Mouse (Mus musculus) hindbrain, embryonic 15.5 days (tissue): ENCODE data around the gene Nxpe4. TPM values are rescaled to one million over a fixed set of nuclear protein-coding genes. Genes with fewer than 3 reads are reported as not detected.

Experiments used
- ATAC-seq: fragments of 200-750 bp; cut with Nextera tagmentation; 2 replicates; pipeline ENCODE4 v1.8.0; 2017; ENCODE audit warnings: low read depth, moderate number of reproducible peaks, moderate TSS enrichment; ENCODE audit not compliant: low FRiP score
- H3K27ac ChIP-seq: fragments of 300-500 bp; sonication (generic); replicated peaks from 2 replicates; pipeline ENCODE4 v1.5.1; 2015; ENCODE audit warnings: mild to moderate bottlenecking, inconsistent platforms
- H3K27me3 ChIP-seq: fragments of 300-500 bp; sonication (generic); 2 replicates; pipeline ENCODE4 v1.6.1; 2015; ENCODE audit warnings: control low read depth, inconsistent platforms
- H3K36me3 ChIP-seq: fragments of 300-500 bp; sonication (generic); 2 replicates; pipeline ENCODE4 v1.6.1; 2015; ENCODE audit warnings: control low read depth, inconsistent platforms
- H3K4me1 ChIP-seq: fragments of 300-500 bp; sonication (generic); replicated peaks from 2 replicates; pipeline ENCODE4 v1.6.1; 2015; ENCODE audit warnings: control low read depth, inconsistent platforms
- H3K4me2 ChIP-seq: fragments of 300-500 bp; sonication (generic); 2 replicates; pipeline ENCODE4 v1.6.1; 2015; ENCODE audit warnings: moderate library complexity, mild to moderate bottlenecking, inconsistent platforms
- H3K4me3 ChIP-seq: fragments of 300-500 bp; sonication (generic); 2 replicates; pipeline ENCODE4 v1.5.1; 2015; ENCODE audit warnings: mild to moderate bottlenecking, inconsistent platforms
- H3K9ac ChIP-seq: fragments of 300-500 bp; sonication (generic); 2 replicates; pipeline ENCODE4 v1.6.1; 2015; ENCODE audit warnings: inconsistent platforms
- H3K9me3 ChIP-seq: fragments of 300-500 bp; sonication (generic); 2 replicates; pipeline ENCODE4 v1.6.1; 2016; ENCODE audit warnings: control low read depth, inconsistent platforms
- WGBS: fragments of 180-500 bp; shearing (Covaris S2); methylation state at CpG from one replicate; pipeline ENCODE4 v1.1.7; 2015; 5-methylcytosine and 5-hydroxymethylcytosine counted together
- polyA plus RNA-seq: library from polyadenylated mRNA; unstranded; fragments of >200 nt; fragmentation: Nextera tagmentation; extraction: Ambion mirVana; gene quantifications from 2 replicates; pipeline ENCODE4 v1.2.1, GENCODE M21; 2015

Gene Nxpe4
- polyA plus RNA-seq, 1 experiment from 2014 or later: 8.7 TPM

- H3K27ac ChIP-seq: no peak overlapping the region
- ATAC-seq: no peak
- H3K9ac ChIP-seq: no peak overlapping the region
- H3K4me2 ChIP-seq: no peak overlapping the region
- H3K4me1 ChIP-seq: peaks cover 5% of the 10 kb centered on the region; the same call in 1 of the 2 replicates
- no peaks in the 10 kb centered on the region for H3K9me3 ChIP-seq
- 82% methylated on average over 2 of the region's 2 CpGs for WGBS
- no peaks in the 10 kb centered on the region for H3K27me3 ChIP-seq
- no peaks in the 10 kb centered on the region for H3K36me3 ChIP-seq
- H3K4me3 ChIP-seq: no peak overlapping the region
Observed at GRCm38 (mm10) chr9:48242756-48243155, 80.9 kb downstream of the Nxpe4 start.

GRCm38 (mm10) chr9:48244175-48244574 lies 82.4 kb downstream of the Nxpe4 start:
- 78% methylated on average over 3 of the region's 3 CpGs for WGBS
- Histone ChIP-seq H3K9me3 (no peaks in the 10 kb centered on the region), H3K36me3 (no peaks in the 10 kb centered on the region), H3K9ac (no peak overlapping the region), H3K4me3 (no peak overlapping the region), H3K4me2 (no peak overlapping the region), H3K4me1 (peaks cover 5% of the 10 kb centered on the region; the same call in 1 of the 2 replicates), H3K27ac (no peak overlapping the region), H3K27me3 (no peaks in the 10 kb centered on the region)
- ATAC-seq: no peak

GRCm38 (mm10) chr9:48245525-48245924 lies 83.7 kb downstream of the Nxpe4 start:
- no peak overlapping the region for H3K4me3 ChIP-seq

GRCm38 (mm10) chr9:48247276-48247675 lies 85.5 kb downstream of the Nxpe4 start:
- Histone ChIP-seq H3K36me3 (no peaks in the 10 kb centered on the region), H3K4me1 (peaks cover 7% of the 10 kb centered on the region; the same call in 1 of the 2 replicates), H3K27me3 (no peaks in the 10 kb centered on the region), H3K4me2 (no peak overlapping the region), H3K9ac (no peak overlapping the region), H3K9me3 (no peaks in the 10 kb centered on the region), H3K4me3 (no peak overlapping the region), H3K27ac (no peak overlapping the region)
- no peak for ATAC-seq
- 52% methylated on average over 5 of the region's 5 CpGs for WGBS

More at GRCm38 (mm10) chr9:48245525-48245924, 83.7 kb downstream of the Nxpe4 start:
- Histone ChIP-seq H3K36me3 (no peaks in the 10 kb centered on the region), H3K27ac (no peak overlapping the region), H3K9ac (no peak overlapping the region), H3K27me3 (no peaks in the 10 kb centered on the region), H3K4me1 (peaks cover 5% of the 10 kb centered on the region; the same call in 1 of the 2 replicates), H3K4me2 (no peak overlapping the region), H3K9me3 (no peaks in the 10 kb centered on the region)
- 59% methylated on average over 1 of the region's 1 CpGs for WGBS
- ATAC-seq: no peak

- Histone ChIP-seq H3K4me3 (no peak overlapping the region), H3K4me1 (peaks cover 5% of the 10 kb centered on the region; the same call in 1 of the 2 replicates), H3K27me3 (no peaks in the 10 kb centered on the region), H3K9ac (no peak overlapping the region), H3K4me2 (no peak overlapping the region), H3K27ac (no peak overlapping the region), H3K9me3 (no peaks in the 10 kb centered on the region), H3K36me3 (no peaks in the 10 kb centered on the region)
- ATAC-seq: no peak
- WGBS: 15% methylated on average over 8 of the region's 8 CpGs
Observed at GRCm38 (mm10) chr9:48252236-48252635, 90.4 kb downstream of the Nxpe4 start.

GRCm38 (mm10) chr9:48257001-48257400 lies 95.2 kb downstream of the Nxpe4 start:
- H3K4me3 ChIP-seq: no peak overlapping the region
- H3K36me3 ChIP-seq: no peaks in the 10 kb centered on the region
- H3K4me1 ChIP-seq: peaks cover 9% of the 10 kb centered on the region; the same call in 1 of the 2 replicates
- H3K9me3 ChIP-seq: no peaks in the 10 kb centered on the region
- no peak for ATAC-seq
- no peak overlapping the region for H3K4me2 ChIP-seq
- no peaks in the 10 kb centered on the region for H3K27me3 ChIP-seq
- H3K9ac ChIP-seq: no peak overlapping the region
- no peak overlapping the region for H3K27ac ChIP-seq
- WGBS: 38% methylated on average over 9 of the region's 9 CpGs

GRCm38 (mm10) chr9:48257741-48258423 lies 96.1 kb downstream of the Nxpe4 start:
- no peaks in the 10 kb centered on the region for H3K36me3 ChIP-seq
- no peak overlapping the region for H3K27ac ChIP-seq
- WGBS: 27% methylated on average over 12 of the region's 12 CpGs
- H3K9me3 ChIP-seq: no peaks in the 10 kb centered on the region
- no peak overlapping the region for H3K4me2 ChIP-seq
- no peaks in the 10 kb centered on the region for H3K27me3 ChIP-seq
- peak; percentile 56; the same call in 1 of the 2 replicates for ATAC-seq
- no peak overlapping the region for H3K9ac ChIP-seq
- no peak overlapping the region for H3K4me3 ChIP-seq
- H3K4me1 ChIP-seq: peaks cover 5% of the 10 kb centered on the region; the same call in 1 of the 2 replicates

- no peak for ATAC-seq
- no peak overlapping the region for H3K4me2 ChIP-seq
- H3K36me3 ChIP-seq: no peaks in the 10 kb centered on the region
- H3K27ac ChIP-seq: no peak overlapping the region
- H3K4me1 ChIP-seq: peaks cover 15% of the 10 kb centered on the region
- H3K27me3 ChIP-seq: no peaks in the 10 kb centered on the region
- H3K9ac ChIP-seq: no peak overlapping the region
- 95% methylated on average over 6 of the region's 6 CpGs for WGBS
- no peak overlapping the region for H3K4me3 ChIP-seq
- H3K9me3 ChIP-seq: no peaks in the 10 kb centered on the region
Observed at GRCm38 (mm10) chr9:48264616-48265015, 102.8 kb downstream of the Nxpe4 start.

GRCm38 (mm10) chr9:48265491-48265890 lies 103.7 kb downstream of the Nxpe4 start:
- no peaks in the 10 kb centered on the region for H3K27me3 ChIP-seq
- no peak overlapping the region for H3K4me2 ChIP-seq
- H3K4me1 ChIP-seq: peaks cover 15% of the 10 kb centered on the region
- no peak overlapping the region for H3K4me3 ChIP-seq
- no peak for ATAC-seq
- H3K9ac ChIP-seq: no peak overlapping the region
- H3K9me3 ChIP-seq: no peaks in the 10 kb centered on the region
- H3K27ac ChIP-seq: no peak overlapping the region
- H3K36me3 ChIP-seq: no peaks in the 10 kb centered on the region
- WGBS: 68% methylated on average over 4 of the region's 4 CpGs

- H3K9me3 ChIP-seq: no peaks in the 10 kb centered on the region
- H3K4me2 ChIP-seq: peak overlapping the region; percentile 95
- H3K4me3 ChIP-seq: peak overlapping the region; percentile 44
Observed at GRCm38 (mm10) chr9:48266286-48267027, 104.6 kb downstream of the Nxpe4 start.

GRCm38 (mm10) chr9:48267028-48267441 lies 105.2 kb downstream of the Nxpe4 start:
- H3K27me3 ChIP-seq: no peaks in the 10 kb centered on the region
- H3K4me2 ChIP-seq: peak overlapping the region; percentile 95
- H3K36me3 ChIP-seq: no peaks in the 10 kb centered on the region
- H3K9ac ChIP-seq: peak overlapping the region; percentile 50
- peak overlapping the region; percentile 40; the same call in 1 of the 2 replicates for H3K27ac ChIP-seq
- H3K4me3 ChIP-seq: peak overlapping the region; percentile 44
- WGBS: under 1% methylated on average over 16 of the region's 16 CpGs
- H3K9me3 ChIP-seq: no peaks in the 10 kb centered on the region
- peaks cover 15% of the 10 kb centered on the region for H3K4me1 ChIP-seq
- peak; percentile 90 for ATAC-seq

More at GRCm38 (mm10) chr9:48266286-48267027, 104.6 kb downstream of the Nxpe4 start:
- 12% methylated on average over 21 of the region's 21 CpGs for WGBS
- H3K4me1 ChIP-seq: peaks cover 15% of the 10 kb centered on the region
- no peaks in the 10 kb centered on the region for H3K27me3 ChIP-seq
- 0 out of 2 replicates have a peak overlapping the region, but pooled peaks have one; percentile 40 for H3K27ac ChIP-seq
- peak overlapping the region; percentile 50 for H3K9ac ChIP-seq
- H3K36me3 ChIP-seq: no peaks in the 10 kb centered on the region
- ATAC-seq: peak; percentile 87

GRCm38 (mm10) chr9:48267960-48268359 lies 106.1 kb downstream of the Nxpe4 start:
- Histone ChIP-seq H3K4me1 (peaks cover 15% of the 10 kb centered on the region), H3K27ac (no peak overlapping the region), H3K27me3 (no peaks in the 10 kb centered on the region), H3K4me2 (no peak overlapping the region), H3K9ac (no peak overlapping the region), H3K9me3 (no peaks in the 10 kb centered on the region), H3K4me3 (no peak overlapping the region), H3K36me3 (no peaks in the 10 kb centered on the region)
- 53% methylated on average over 1 of the region's 1 CpGs for WGBS
- no peak for ATAC-seq
